Mouse (Mus musculus): ENCODE measurements around the gene Tldc2.

DNA sequence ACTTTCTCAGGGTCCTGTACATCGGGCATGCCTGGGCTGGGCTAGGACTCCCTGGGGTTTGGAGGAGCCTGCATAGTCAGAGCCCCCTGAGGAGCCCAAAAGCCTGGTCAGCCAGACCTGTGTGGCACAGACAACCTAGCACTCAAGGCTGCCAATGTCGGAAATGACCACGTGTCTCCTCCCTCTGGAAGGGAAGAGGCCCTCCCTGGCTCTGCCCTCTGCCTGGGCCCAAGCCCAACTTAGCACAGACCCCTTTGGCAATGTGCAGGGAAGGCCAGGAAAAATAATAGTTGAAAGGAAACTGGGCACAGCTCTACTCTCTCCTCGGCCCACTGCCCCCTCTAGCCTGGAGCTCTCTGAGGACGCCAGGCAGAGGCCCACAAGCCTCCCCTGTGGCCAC lies 32.0 kb upstream of the Tldc2 start:
- TF ChIP-seq CTCF (IDR thresholded peaks at IDR 0.05; ENCODE audit: borderline replicate concordance, insufficient read depth, low read length): no peak
- TF ChIP-seq POLR2A (IDR thresholded peaks at IDR 0.05; ENCODE audit: low read depth, low read length): no peak
